Mouse (Mus musculus): ENCODE results near the gene Olfr1309. TPM values are rescaled to one million over a fixed set of nuclear protein-coding genes. Genes with fewer than 3 reads are reported as not detected.
"Not testable (repeated sequence)": the region's sequence is repeated elsewhere in the genome, so short reads cannot be mapped to it uniquely, and the experiment has no call there.

Gene Olfr1309
- polyA plus RNA-seq (2014; fragmentation: Nextera tagmentation; extraction: Ambion mirVana): not detected in 2 replicates

DNA sequence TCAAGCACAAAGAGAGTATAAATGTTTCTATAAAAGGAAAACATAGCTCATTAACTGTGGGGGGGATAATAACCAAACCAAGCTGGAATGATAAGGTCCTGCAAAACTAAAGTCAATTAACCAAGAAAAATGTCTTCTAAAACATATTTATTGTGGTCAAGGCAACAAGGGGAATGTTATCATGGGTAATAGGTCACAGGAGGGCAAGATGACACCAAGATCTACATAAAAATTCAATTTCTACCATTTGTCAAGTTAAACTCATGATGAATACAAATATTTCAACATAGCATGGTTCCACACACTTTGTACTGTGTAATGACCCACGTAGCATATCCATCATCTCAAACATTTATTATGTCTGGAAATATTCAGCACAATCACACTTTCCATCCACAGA is at the start of gene Olfr1309:
TSS of gene Olfr1309 (minus strand) at position 101 of the 400 bp plus-strand sequence.
- no peak for DNase-seq (ENCODE audit: low spot score)
- H3K27ac ChIP-seq (replicated peaks; ENCODE audit: low read depth, low read length): no peak within 1 kb of the TSS
- 68% methylated on average over 1 of the region's 1 CpGs for WGBS
- H3K4me1 ChIP-seq (ENCODE audit: control insufficient read depth, insufficient read depth, low read length): no peaks in the 10 kb centered on the region
- H3K9me3 ChIP-seq (replicated peaks; ENCODE audit: control insufficient read depth, low read length): no peaks in the 10 kb centered on the region; the same call in 1 of the 2 replicates
- ATAC-seq (replicated peaks; ENCODE audit: insufficient number of reproducible peaks, low FRiP score, low TSS enrichment, low read depth): no peak
- H3K36me3 ChIP-seq (replicated peaks; ENCODE audit: control insufficient read depth, insufficient read depth, low read depth, low read length): no peaks in the 10 kb centered on the region
- H3K27me3 ChIP-seq (ENCODE audit: control insufficient read depth, insufficient read depth, low read length): no peaks in the 10 kb centered on the region
- H3K4me2 ChIP-seq (ENCODE audit: low read depth, low read length): no peak within 1 kb of the TSS
- H3K4me3 ChIP-seq (ENCODE audit: low read depth, low read length): no peak within 1 kb of the TSS
- H3K9ac ChIP-seq (replicated peaks; ENCODE audit: low read length): no peak within 1 kb of the TSS

DNA sequence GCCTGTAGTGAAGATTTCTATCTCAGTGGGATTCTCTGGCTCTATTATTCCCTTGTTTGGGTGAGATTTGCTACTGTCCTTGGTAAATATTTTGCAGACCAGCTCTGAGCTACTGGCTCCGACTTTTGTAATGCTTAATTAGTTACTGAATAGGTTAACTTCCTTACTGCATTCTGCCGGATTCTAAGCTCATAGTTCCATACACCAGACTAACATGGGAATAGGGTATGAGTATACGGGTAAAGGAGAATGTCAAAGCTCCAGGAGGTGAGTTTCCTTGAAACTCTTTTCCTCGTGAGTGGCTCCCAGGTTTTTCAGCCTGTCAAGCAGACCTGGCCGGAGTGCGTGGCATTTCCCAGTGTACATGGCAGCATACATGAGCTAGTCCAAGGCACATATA is 36.9 kb upstream of the Olfr1309 start:
- H3K4me3 ChIP-seq (ENCODE audit: low read depth, low read length); H3K9ac ChIP-seq (replicated peaks; ENCODE audit: low read length); H3K27me3 ChIP-seq (ENCODE audit: control insufficient read depth, insufficient read depth, low read length); H3K9me3 ChIP-seq (replicated peaks; ENCODE audit: control insufficient read depth, low read length); H3K36me3 ChIP-seq (replicated peaks; ENCODE audit: control insufficient read depth, insufficient read depth, low read depth, low read length); H3K4me2 ChIP-seq (ENCODE audit: low read depth, low read length); DNase-seq (ENCODE audit: low spot score); ATAC-seq (replicated peaks; ENCODE audit: insufficient number of reproducible peaks, low FRiP score, low TSS enrichment, low read depth); H3K27ac ChIP-seq (replicated peaks; ENCODE audit: low read depth, low read length); H3K4me1 ChIP-seq (ENCODE audit: control insufficient read depth, insufficient read depth, low read length): not testable (repeated sequence)
- 54% methylated on average over 6 of the region's 6 CpGs for WGBS

DNA sequence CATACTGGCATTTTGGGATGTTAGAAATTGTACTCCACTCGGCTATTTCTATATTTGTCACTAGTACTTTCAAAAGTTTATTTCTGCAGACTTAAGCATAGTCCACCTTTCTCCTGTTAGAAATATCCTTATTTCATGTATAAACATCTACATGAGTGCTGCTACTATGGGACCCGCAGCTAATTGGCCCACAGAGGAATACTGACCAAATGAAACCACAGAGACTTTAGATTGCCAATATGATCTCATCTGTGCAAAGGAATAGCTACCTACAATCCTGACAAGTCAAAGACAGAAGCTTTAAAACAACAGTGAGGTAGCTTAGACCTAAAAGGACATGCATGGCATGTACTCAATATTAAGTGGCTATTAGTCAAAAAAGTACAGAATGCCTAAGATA is 34.2 kb upstream of the Olfr1309 start, which contains the start of gene Olfr1311:
TSS of gene Olfr1311 (minus strand) at position 101 of the 400 bp plus-strand sequence.
- H3K4me2 ChIP-seq (ENCODE audit: low read depth, low read length): no peak within 1 kb of the TSS
- DNase-seq (ENCODE audit: low spot score): no peak
- H3K4me3 ChIP-seq (ENCODE audit: low read depth, low read length): no peak within 1 kb of the TSS
- 96% methylated on average over 2 of the region's 2 CpGs for WGBS
- H3K4me1 ChIP-seq (ENCODE audit: control insufficient read depth, insufficient read depth, low read length): no peaks in the 10 kb centered on the region
- H3K27me3 ChIP-seq (ENCODE audit: control insufficient read depth, insufficient read depth, low read length): no peaks in the 10 kb centered on the region
- no peak for ATAC-seq (replicated peaks; ENCODE audit: insufficient number of reproducible peaks, low FRiP score, low TSS enrichment, low read depth)
- no peak within 1 kb of the TSS for H3K27ac ChIP-seq (replicated peaks; ENCODE audit: low read depth, low read length)
- H3K9me3 ChIP-seq (replicated peaks; ENCODE audit: control insufficient read depth, low read length): no peaks in the 10 kb centered on the region
- H3K36me3 ChIP-seq (replicated peaks; ENCODE audit: control insufficient read depth, insufficient read depth, low read depth, low read length): no peaks in the 10 kb centered on the region
- H3K9ac ChIP-seq (replicated peaks; ENCODE audit: low read length): no peak within 1 kb of the TSS

DNA sequence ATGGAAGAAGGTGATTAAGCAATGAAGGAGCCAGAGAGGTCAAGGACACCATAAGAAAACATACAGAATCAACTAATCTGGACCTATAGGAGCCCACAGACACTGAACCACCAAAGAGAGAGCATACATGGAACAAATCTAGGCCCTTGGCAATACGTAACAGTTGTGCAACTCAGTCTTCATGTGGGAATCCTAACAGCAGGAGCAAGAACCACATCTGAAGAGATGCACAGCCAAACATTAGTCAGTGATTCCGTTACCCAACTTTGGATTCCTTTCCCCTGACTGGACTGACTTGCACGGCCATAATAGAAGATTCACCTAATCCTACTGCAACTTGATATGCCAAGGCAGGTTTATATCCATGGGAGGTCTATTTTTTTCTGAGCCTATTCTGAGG is 24.8 kb upstream of the Olfr1309 start:
- no peak overlapping the region for H3K4me3 ChIP-seq (ENCODE audit: low read depth, low read length)
- H3K9me3 ChIP-seq (replicated peaks; ENCODE audit: control insufficient read depth, low read length): no peaks in the 10 kb centered on the region
- ATAC-seq (replicated peaks; ENCODE audit: insufficient number of reproducible peaks, low FRiP score, low TSS enrichment, low read depth) (no peak), DNase-seq (ENCODE audit: low spot score) (no peak)
- H3K9ac ChIP-seq (replicated peaks; ENCODE audit: low read length): no peak overlapping the region
- H3K4me2 ChIP-seq (ENCODE audit: low read depth, low read length): no peak overlapping the region
- no peaks in the 10 kb centered on the region for H3K36me3 ChIP-seq (replicated peaks; ENCODE audit: control insufficient read depth, insufficient read depth, low read depth, low read length)
- H3K4me1 ChIP-seq (ENCODE audit: control insufficient read depth, insufficient read depth, low read length): no peaks in the 10 kb centered on the region
- 73% methylated on average over 3 of the region's 3 CpGs for WGBS
- H3K27ac ChIP-seq (replicated peaks; ENCODE audit: low read depth, low read length): no peak overlapping the region
- H3K27me3 ChIP-seq (ENCODE audit: control insufficient read depth, insufficient read depth, low read length): no peaks in the 10 kb centered on the region

DNA sequence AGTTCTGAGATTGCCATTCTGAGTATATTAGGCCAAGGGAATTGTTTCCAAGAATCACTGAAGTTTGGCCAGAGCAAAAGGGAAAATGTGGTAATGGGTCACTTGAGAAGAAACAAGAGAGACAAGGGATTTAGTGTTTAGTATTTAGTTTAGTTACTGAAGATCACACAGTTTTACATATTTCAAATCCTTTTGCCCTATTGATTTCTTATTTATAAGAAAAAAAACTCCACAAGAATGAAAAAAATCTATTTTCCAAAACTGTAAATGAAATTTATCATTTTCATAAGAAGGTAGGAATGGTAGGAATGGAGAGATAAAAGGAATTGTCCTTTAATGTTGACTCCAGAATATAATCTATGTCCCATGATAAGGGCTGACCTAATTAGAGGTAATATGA is 22.5 kb upstream of the Olfr1309 start, which contains the start of gene Olfr1310:
TSS of gene Olfr1310 (minus strand) at position 101 of the 400 bp plus-strand sequence.
- Histone ChIP-seq H3K27me3 (ENCODE audit: control insufficient read depth, insufficient read depth, low read length) (no peaks in the 10 kb centered on the region), H3K9me3 (replicated peaks; ENCODE audit: control insufficient read depth, low read length) (no peaks in the 10 kb centered on the region), H3K4me2 (ENCODE audit: low read depth, low read length) (no peak within 1 kb of the TSS), H3K4me3 (ENCODE audit: low read depth, low read length) (no peak within 1 kb of the TSS), H3K27ac (replicated peaks; ENCODE audit: low read depth, low read length) (no peak within 1 kb of the TSS), H3K36me3 (replicated peaks; ENCODE audit: control insufficient read depth, insufficient read depth, low read depth, low read length) (no peaks in the 10 kb centered on the region), H3K9ac (replicated peaks; ENCODE audit: low read length) (no peak within 1 kb of the TSS), H3K4me1 (ENCODE audit: control insufficient read depth, insufficient read depth, low read length) (no peaks in the 10 kb centered on the region)
- no peak for ATAC-seq (replicated peaks; ENCODE audit: insufficient number of reproducible peaks, low FRiP score, low TSS enrichment, low read depth)
- DNase-seq (ENCODE audit: low spot score): no peak

DNA sequence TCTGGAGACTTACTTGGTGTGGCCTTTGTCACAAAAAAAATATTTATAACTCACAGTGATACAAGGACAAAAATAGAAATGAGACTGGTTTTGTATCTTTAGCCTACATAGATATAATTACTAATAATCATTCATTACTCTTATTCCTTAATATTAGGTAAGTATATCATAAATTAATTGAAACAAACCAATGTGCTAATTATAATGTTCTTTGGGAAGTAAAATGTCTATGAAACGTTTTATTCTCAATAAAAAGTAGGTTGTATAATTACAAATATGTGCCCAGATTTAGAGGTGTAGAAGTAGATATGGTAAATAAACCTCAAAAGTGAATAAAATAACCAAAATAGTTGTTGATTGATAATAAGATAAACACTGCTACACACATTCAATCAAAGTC is 25.2 kb downstream of the Olfr1309 start, which contains the start of gene Olfr1308:
TSS of gene Olfr1308 (minus strand) at position 101 of the 400 bp plus-strand sequence.
- no peak within 1 kb of the TSS for H3K9ac ChIP-seq (replicated peaks; ENCODE audit: low read length)
- ATAC-seq (replicated peaks; ENCODE audit: insufficient number of reproducible peaks, low FRiP score, low TSS enrichment, low read depth) (no peak), DNase-seq (ENCODE audit: low spot score) (no peak)
- no peak within 1 kb of the TSS for H3K27ac ChIP-seq (replicated peaks; ENCODE audit: low read depth, low read length)
- H3K27me3 ChIP-seq (ENCODE audit: control insufficient read depth, insufficient read depth, low read length): no peaks in the 10 kb centered on the region
- H3K4me2 ChIP-seq (ENCODE audit: low read depth, low read length): no peak within 1 kb of the TSS
- H3K9me3 ChIP-seq (replicated peaks; ENCODE audit: control insufficient read depth, low read length): no peaks in the 10 kb centered on the region
- H3K4me3 ChIP-seq (ENCODE audit: low read depth, low read length): no peak within 1 kb of the TSS
- WGBS: 57% methylated on average over 1 of the region's 1 CpGs
- no peaks in the 10 kb centered on the region for H3K4me1 ChIP-seq (ENCODE audit: control insufficient read depth, insufficient read depth, low read length)
- no peaks in the 10 kb centered on the region for H3K36me3 ChIP-seq (replicated peaks; ENCODE audit: control insufficient read depth, insufficient read depth, low read depth, low read length)

DNA sequence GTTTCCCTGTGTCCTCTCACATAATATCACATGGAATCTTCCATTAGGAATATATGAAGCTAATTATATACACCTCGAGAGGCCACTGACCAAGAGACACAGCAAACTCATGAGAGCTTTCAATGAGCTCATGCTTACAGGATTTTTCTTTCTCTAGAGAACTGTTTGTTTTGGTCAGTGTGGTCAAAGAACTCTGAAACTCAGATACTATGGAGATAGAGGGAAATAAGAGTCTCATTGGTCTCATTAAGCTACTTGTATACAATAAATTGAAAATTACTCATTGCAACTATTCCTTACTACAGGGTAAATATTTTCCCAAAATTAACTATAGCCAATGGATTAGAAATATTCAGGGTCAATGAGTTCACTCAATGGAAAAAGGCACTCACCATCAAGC is 40.7 kb downstream of the Olfr1309 start, which contains the start of gene Olfr1307:
TSS of gene Olfr1307 (minus strand) at position 101 of the 400 bp plus-strand sequence.
- Histone ChIP-seq H3K9me3 (replicated peaks; ENCODE audit: control insufficient read depth, low read length) (no peaks in the 10 kb centered on the region), H3K4me1 (ENCODE audit: control insufficient read depth, insufficient read depth, low read length) (no peaks in the 10 kb centered on the region), H3K36me3 (replicated peaks; ENCODE audit: control insufficient read depth, insufficient read depth, low read depth, low read length) (no peaks in the 10 kb centered on the region), H3K4me3 (ENCODE audit: low read depth, low read length) (no peak within 1 kb of the TSS), H3K27ac (replicated peaks; ENCODE audit: low read depth, low read length) (no peak within 1 kb of the TSS), H3K4me2 (ENCODE audit: low read depth, low read length) (no peak within 1 kb of the TSS), H3K9ac (replicated peaks; ENCODE audit: low read length) (no peak within 1 kb of the TSS), H3K27me3 (ENCODE audit: control insufficient read depth, insufficient read depth, low read length) (no peaks in the 10 kb centered on the region)
- DNase-seq (ENCODE audit: low spot score) (no peak), ATAC-seq (replicated peaks; ENCODE audit: insufficient number of reproducible peaks, low FRiP score, low TSS enrichment, low read depth) (no peak)
- 74% methylated on average over 1 of the region's 1 CpGs for WGBS

Data from embryonic facial prominence, embryonic 11.5 days (tissue).